Mouse (Mus musculus): ENCODE measurements around the gene Ankrd50.

The Ankrd50 gene

GRCm38 (mm10) chr3:38484191-38485106 lies at the start of gene Ankrd50:
TSS of gene Ankrd50 (minus strand) at chr3:38484844.
- peak; percentile 88 for ATAC-seq (ENCODE audit: insufficient number of reproducible peaks, low FRiP score, low TSS enrichment)

- no peak for ATAC-seq (ENCODE audit: insufficient number of reproducible peaks, low FRiP score, low TSS enrichment)
These were observed 49.6 kb upstream of the Ankrd50 start for GRCm38 (mm10) chr3:38534245-38534644.

- no peak for ATAC-seq (ENCODE audit: insufficient number of reproducible peaks, low FRiP score, low TSS enrichment)
These were observed 35.8 kb upstream of the Ankrd50 start for GRCm38 (mm10) chr3:38520426-38520825.

- no peak for ATAC-seq (ENCODE audit: insufficient number of reproducible peaks, low FRiP score, low TSS enrichment)
These were observed 35.3 kb upstream of the Ankrd50 start for GRCm38 (mm10) chr3:38519971-38520370.

GRCm38 (mm10) chr3:38503606-38504005 lies 19.0 kb upstream of the Ankrd50 start:
- ATAC-seq (ENCODE audit: insufficient number of reproducible peaks, low FRiP score, low TSS enrichment), result no peak

GRCm38 (mm10) chr3:38502156-38502555 lies 17.5 kb upstream of the Ankrd50 start:
- ATAC-seq (ENCODE audit: insufficient number of reproducible peaks, low FRiP score, low TSS enrichment), result no peak

- ATAC-seq (ENCODE audit: insufficient number of reproducible peaks, low FRiP score, low TSS enrichment), result no peak
These were observed 17.1 kb upstream of the Ankrd50 start for GRCm38 (mm10) chr3:38501739-38502138.

GRCm38 (mm10) chr3:38501316-38501715 lies 16.7 kb upstream of the Ankrd50 start:
- ATAC-seq (ENCODE audit: insufficient number of reproducible peaks, low FRiP score, low TSS enrichment), result no peak

- no peak for ATAC-seq (ENCODE audit: insufficient number of reproducible peaks, low FRiP score, low TSS enrichment)
These were observed 13.9 kb upstream of the Ankrd50 start for GRCm38 (mm10) chr3:38498561-38498960.

GRCm38 (mm10) chr3:38496795-38497385 lies 12.2 kb upstream of the Ankrd50 start:
- no peak for ATAC-seq (ENCODE audit: insufficient number of reproducible peaks, low FRiP score, low TSS enrichment)

- ATAC-seq (ENCODE audit: insufficient number of reproducible peaks, low FRiP score, low TSS enrichment), result no peak
These were observed 7.1 kb upstream of the Ankrd50 start for GRCm38 (mm10) chr3:38491702-38492101.

GRCm38 (mm10) chr3:38491236-38491635 lies 6.6 kb upstream of the Ankrd50 start:
- no peak for ATAC-seq (ENCODE audit: insufficient number of reproducible peaks, low FRiP score, low TSS enrichment)

- no peak for ATAC-seq (ENCODE audit: insufficient number of reproducible peaks, low FRiP score, low TSS enrichment)
These were observed 6.1 kb upstream of the Ankrd50 start for GRCm38 (mm10) chr3:38490720-38491119.

- ATAC-seq (ENCODE audit: insufficient number of reproducible peaks, low FRiP score, low TSS enrichment), result no peak
These were observed 482 bp upstream of the Ankrd50 start for GRCm38 (mm10) chr3:38485107-38485545.

GRCm38 (mm10) chr3:38483551-38483950 lies 1.1 kb downstream of the Ankrd50 start:
- no peak for ATAC-seq (ENCODE audit: insufficient number of reproducible peaks, low FRiP score, low TSS enrichment)

GRCm38 (mm10) chr3:38482749-38483148 lies 1.9 kb downstream of the Ankrd50 start:
- ATAC-seq (ENCODE audit: insufficient number of reproducible peaks, low FRiP score, low TSS enrichment), result no peak

- ATAC-seq (ENCODE audit: insufficient number of reproducible peaks, low FRiP score, low TSS enrichment), result no peak
These were observed 3.5 kb downstream of the Ankrd50 start for GRCm38 (mm10) chr3:38481106-38481505.

- no peak for ATAC-seq (ENCODE audit: insufficient number of reproducible peaks, low FRiP score, low TSS enrichment)
These were observed 6.7 kb downstream of the Ankrd50 start for GRCm38 (mm10) chr3:38477936-38478335.

GRCm38 (mm10) chr3:38475587-38475986 lies 9.1 kb downstream of the Ankrd50 start:
- no peak for ATAC-seq (ENCODE audit: insufficient number of reproducible peaks, low FRiP score, low TSS enrichment)

- ATAC-seq (ENCODE audit: insufficient number of reproducible peaks, low FRiP score, low TSS enrichment), result no peak
These were observed 11.5 kb downstream of the Ankrd50 start for GRCm38 (mm10) chr3:38473138-38473537.

- ATAC-seq (ENCODE audit: insufficient number of reproducible peaks, low FRiP score, low TSS enrichment), result no peak
These were observed 13.1 kb downstream of the Ankrd50 start for GRCm38 (mm10) chr3:38471516-38471915.

- peak; percentile 81 for ATAC-seq (ENCODE audit: insufficient number of reproducible peaks, low FRiP score, low TSS enrichment)
These were observed 16.5 kb downstream of the Ankrd50 start for GRCm38 (mm10) chr3:38468131-38468530.
